Mouse (Mus musculus) brain, embryonic 14.5 days (tissue): ENCODE data around the gene Tfip11.

Experiments
- CTCF ChIP-seq: fragments of 200-500 bp; IDR thresholded peaks from 2 replicates; pipeline ENCODE4 v1.5.1; 2012; ENCODE audit warnings: inconsistent platforms, mild to moderate bottlenecking, moderate library complexity, borderline replicate concordance; ENCODE audit not compliant: insufficient read depth, insufficient read length; ENCODE audit errors: extremely low read depth
- POLR2A ChIP-seq: fragments of 200-500 bp; IDR thresholded peaks from 2 replicates; pipeline ENCODE4 v1.6.1; 2012; ENCODE audit warnings: mild to moderate bottlenecking, inconsistent platforms, borderline replicate concordance; ENCODE audit not compliant: poor library complexity, insufficient read depth, insufficient read length, severe bottlenecking; ENCODE audit errors: extremely low read depth

DNA sequence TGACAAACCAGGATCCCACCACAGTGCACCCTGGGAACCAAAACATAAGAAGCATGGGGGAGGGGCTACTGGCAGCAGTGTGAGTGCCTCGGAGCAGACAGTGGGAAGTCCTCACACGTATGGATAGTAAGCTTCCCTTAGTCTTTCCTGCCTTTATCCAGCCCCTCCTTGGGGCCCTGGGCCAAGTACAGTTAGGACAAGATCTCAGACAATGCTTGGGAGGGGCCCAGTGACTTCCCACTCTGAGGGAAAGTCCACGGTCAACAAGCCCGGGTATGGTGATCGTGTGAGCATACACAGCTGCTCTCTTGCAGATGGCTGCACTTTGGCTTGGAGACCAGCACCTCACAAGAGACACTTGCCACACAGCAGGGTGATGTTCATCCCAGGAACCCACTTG, 8.8 kb upstream of the Tfip11 start:
- TF ChIP-seq CTCF (no peak), POLR2A (no peak)
